In genomic region chr2:163869783-163870182, GRCm38 (mm10) we compare ENCODE assay signal across 24 mouse cellular contexts. TPM values are rescaled to one million over a fixed set of nuclear protein-coding genes. Genes with fewer than 3 reads are reported as not detected.
DNase-seq lines count a peak whose midpoint lies in the region; ATAC-seq lines count a peak whose summit lies in the region.
"Had no signal": no experiment of that assay in that cellular context is flagged by ENCODE, and none has a peak within 500 bp of the region (broad histone marks: within the 10 kb centered on the region; RNA-seq: fewer than 3 reads in every experiment).

No protein-coding gene starts in this region.

- H3K27ac ChIP-seq in hindbrain, embryonic 14.5 days: 0 out of 2 replicates have a peak overlapping the region, but pooled peaks have one; percentile 9
- H3K27ac ChIP-seq in hindbrain, embryonic 10.5 days: no peak overlapping the region
- 0 out of 2 replicates have a peak overlapping the region, but pooled peaks have one; percentile 23 for H3K27ac ChIP-seq in neural tube, embryonic 13.5 days (replicated peaks)
- H3K27ac ChIP-seq: heart, adult 2 months; limb, embryonic 10.5 days; midbrain, embryonic 12.5 days had no signal

- no peak overlapping the region for H3K4me2 ChIP-seq in hindbrain, embryonic 14.5 days (replicated peaks)
- H3K4me2 ChIP-seq in neural tube, embryonic 13.5 days: no peak overlapping the region
- H3K4me2 ChIP-seq: midbrain, embryonic 12.5 days had no signal

- H3K4me3 ChIP-seq in hindbrain, embryonic 14.5 days (replicated peaks; ENCODE audit: low read length): no peak overlapping the region
- no peak overlapping the region for H3K4me3 ChIP-seq in hindbrain, embryonic 10.5 days
- no peak overlapping the region for H3K4me3 ChIP-seq in neural tube, embryonic 13.5 days
- H3K4me3 ChIP-seq: heart, adult 2 months; limb, embryonic 10.5 days; midbrain, embryonic 12.5 days had no signal

- ATAC-seq in cerebellum, adult (ENCODE audit: insufficient number of reproducible peaks, low FRiP score, low TSS enrichment): no peak
- ATAC-seq in hindbrain, embryonic 14.5 days (ENCODE audit: low FRiP score): no peak
- ATAC-seq in neural tube, embryonic 13.5 days (ENCODE audit: low read depth): no peak; the same call in 1 of the 2 replicates
- ATAC-seq: liver, postnatal 0 days had no signal

- H3K4me1 ChIP-seq in hindbrain, embryonic 14.5 days (replicated peaks; ENCODE audit: control insufficient read depth, insufficient read depth, low read length): peaks cover 17% of the 10 kb centered on the region; the same call in 1 of the 2 replicates
- H3K4me1 ChIP-seq in hindbrain, embryonic 10.5 days (replicated peaks): peaks cover 11% of the 10 kb centered on the region
- H3K4me1 ChIP-seq in neural tube, embryonic 13.5 days (replicated peaks): peaks cover 17% of the 10 kb centered on the region

- H3K27me3 ChIP-seq in hindbrain, embryonic 14.5 days (ENCODE audit: control insufficient read depth, insufficient read depth, low read length): no peaks in the 10 kb centered on the region
- peaks cover 4% of the 10 kb centered on the region; the same call in 1 of the 2 replicates for H3K27me3 ChIP-seq in hindbrain, embryonic 10.5 days (ENCODE audit: insufficient read depth, poor library complexity, severe bottlenecking)
- no peaks in the 10 kb centered on the region for H3K27me3 ChIP-seq in neural tube, embryonic 13.5 days

- 0 out of 2 replicates have a peak overlapping the region, but pooled peaks have one; percentile 5 for H3K9ac ChIP-seq in hindbrain, embryonic 14.5 days
- H3K9ac ChIP-seq in neural tube, embryonic 13.5 days: 0 out of 2 replicates have a peak overlapping the region, but pooled peaks have one; percentile 1
- H3K9ac ChIP-seq: liver, postnatal 0 days; midbrain, embryonic 12.5 days had no signal

- 41% methylated on average over 5 of the region's 5 CpGs for WGBS in hindbrain, embryonic 14.5 days
- WGBS in hindbrain, embryonic 10.5 days: 70% methylated on average over 5 of the region's 5 CpGs
- 43% methylated on average over 5 of the region's 5 CpGs for WGBS in neural tube, embryonic 13.5 days

- H3K9me3 ChIP-seq in hindbrain, embryonic 14.5 days (ENCODE audit: control insufficient read depth, low read length): no peaks in the 10 kb centered on the region
- no peaks in the 10 kb centered on the region for H3K9me3 ChIP-seq in hindbrain, embryonic 10.5 days
- no peaks in the 10 kb centered on the region for H3K9me3 ChIP-seq in neural tube, embryonic 13.5 days
- H3K9me3 ChIP-seq: limb, embryonic 10.5 days; midbrain, embryonic 12.5 days had no signal

- DNase-seq in cerebellum, postnatal 10 days: peak; percentile 49 to 50
- no peak for DNase-seq in hindbrain, embryonic 14.5 days (ENCODE audit: low spot score)
- no peak for DNase-seq in hindbrain, embryonic 10.5 days (ENCODE audit: low spot score)
- DNase-seq in neural tube, embryonic 10.5 days (ENCODE audit: extremely low spot score, low spot score): no peak
- DNase-seq in frontal cortex, postnatal 14 days (ENCODE audit: low spot score in 2 of 2): no peak
- no peak for DNase-seq in thymus, postnatal 36 days
- DNase-seq: adrenal gland, postnatal 14 days; gastrocnemius, postnatal 25 days; heart, adult 2 months; heart, postnatal 36 days; kidney, adult 11 months; liver, postnatal 0 days; lung, postnatal 10 days; right cerebral cortex, postnatal 4 days had no signal

- no peaks in the 10 kb centered on the region for H3K36me3 ChIP-seq in hindbrain, embryonic 14.5 days (replicated peaks; ENCODE audit: control insufficient read depth, insufficient read depth)
- H3K36me3 ChIP-seq in hindbrain, embryonic 10.5 days: no peaks in the 10 kb centered on the region
- no peaks in the 10 kb centered on the region for H3K36me3 ChIP-seq in neural tube, embryonic 13.5 days
- H3K36me3 ChIP-seq: limb, embryonic 10.5 days; midbrain, embryonic 12.5 days had no signal

RNA-seq across cellular contexts. Expression of gene Kcnk15, which starts 16.3 kb away (rescaled TPM):
- 0.29 TPM in 1 of 2 replicates, not detected in the other for polyA plus RNA-seq in hindbrain, embryonic 14.5 days (2014; fragmentation: Nextera tagmentation; extraction: Ambion mirVana)
- not detected in 2 replicates for polyA plus RNA-seq in hindbrain, embryonic 10.5 days (2016; fragmentation: Nextera tagmentation; extraction: Ambion mirVana)
- polyA plus RNA-seq in neural tube, embryonic 13.5 days (2015; fragmentation: Nextera tagmentation; extraction: Ambion mirVana): not detected in 2 replicates
- polyA plus RNA-seq: embryonic facial prominence, embryonic 11.5 days; heart, adult 2 months; heart, embryonic 14.5 days; kidney, embryonic 16.5 days; limb, embryonic 10.5 days; liver, adult 2 months; liver, postnatal 0 days; midbrain, embryonic 12.5 days; stomach, embryonic 16.5 days; thymus, postnatal 0 days had no signal

RNA-seq across cellular contexts. Expression of gene Rims4, which starts 48.7 kb away (rescaled TPM):
- polyA plus RNA-seq in hindbrain, embryonic 14.5 days (2014; fragmentation: Nextera tagmentation; extraction: Ambion mirVana): 7.1 and 8.9 TPM in 2 replicates
- 1.2 and 1.6 TPM in 2 replicates for polyA plus RNA-seq in hindbrain, embryonic 10.5 days (2016; fragmentation: Nextera tagmentation; extraction: Ambion mirVana)
- 8.5 and 8.7 TPM in 2 replicates for polyA plus RNA-seq in neural tube, embryonic 13.5 days (2015; fragmentation: Nextera tagmentation; extraction: Ambion mirVana)
- polyA plus RNA-seq: thymus, postnatal 0 days had no signal

RNA-seq across cellular contexts. Expression of gene Ccn5, which starts 49.1 kb away (rescaled TPM):
- 0.23 TPM in 1 of 2 replicates, not detected in the other for polyA plus RNA-seq in hindbrain, embryonic 14.5 days (2014; fragmentation: Nextera tagmentation; extraction: Ambion mirVana)
- 0.15 and 0.43 TPM in 2 replicates for polyA plus RNA-seq in hindbrain, embryonic 10.5 days (2016; fragmentation: Nextera tagmentation; extraction: Ambion mirVana)
- 0.32 TPM in 1 of 2 replicates, not detected in the other for polyA plus RNA-seq in neural tube, embryonic 13.5 days (2015; fragmentation: Nextera tagmentation; extraction: Ambion mirVana)
- polyA plus RNA-seq: embryonic facial prominence, embryonic 11.5 days had no signal

Comparison
In these comparisons a context has a peak if more than half of its experiments do, and no peak if none do; other contexts are left out.
1. DNase-seq: peak in cerebellum, postnatal 10 days (2 of 2); none in hindbrain, embryonic 14.5 days (single experiment), hindbrain, embryonic 10.5 days (single experiment), neural tube, embryonic 10.5 days (single experiment), frontal cortex, postnatal 14 days (0 of 2) and thymus, postnatal 36 days (0 of 2).